Mouse (Mus musculus) MEL (cell line): Measurements from ENCODE around the gene Trpm4.

Experiments used
- CTCF ChIP-seq, 3 experiments: IDR thresholded peaks in 2 of 3; conservative IDR thresholded peaks in 1 of 3; 2 replicates each; pipeline ENCODE4 v1.5.1; 2011 to 2012; ENCODE audit warnings: low read length in 3 of 3, low read depth in 2 of 3, mild to moderate bottlenecking in 2 of 3, improper control_type of control experiment in 1 of 3, inconsistent platforms in 1 of 3, mixed read lengths in 1 of 3, moderate library complexity in 1 of 3; ENCODE audit not compliant: control insufficient read depth in 1 of 3, insufficient read depth in 1 of 3, poor library complexity in 1 of 3, severe bottlenecking in 1 of 3
- GATA1 ChIP-seq: IDR thresholded peaks from 2 replicates; pipeline ENCODE4 v1.6.1; 2011; ENCODE audit warnings: low read depth, low read length, improper control_type of control experiment
- JUND ChIP-seq: IDR thresholded peaks from 2 replicates; pipeline ENCODE4 v1.6.1; 2011; ENCODE audit warnings: low read depth, mild to moderate bottlenecking, improper control_type of control experiment, low read length
- NELFE ChIP-seq: IDR thresholded peaks from 2 replicates; pipeline ENCODE4 v1.6.1; 2011; ENCODE audit warnings: low read depth, low read length, improper control_type of control experiment
- POLR2AphosphoS2 ChIP-seq: IDR thresholded peaks from 2 replicates; pipeline ENCODE4 v1.6.1; 2011; ENCODE audit warnings: low read length, improper control_type of control experiment
- UBTF ChIP-seq: IDR thresholded peaks from 2 replicates; pipeline ENCODE4 v1.6.1; 2012; ENCODE audit warnings: low read depth, mild to moderate bottlenecking, inconsistent platforms, low read length, improper control_type of control experiment, moderate library complexity, borderline replicate concordance; ENCODE audit not compliant: insufficient read depth
- USF1 ChIP-seq: IDR thresholded peaks from 2 replicates; pipeline ENCODE4 v1.6.1; 2014; ENCODE audit warnings: low read depth, mild to moderate bottlenecking, inconsistent platforms, low read length, improper control_type of control experiment, moderate library complexity
- ZMIZ1 ChIP-seq: IDR thresholded peaks from 2 replicates; pipeline ENCODE4 v1.6.1; 2012; ENCODE audit warnings: low read depth, mild to moderate bottlenecking, inconsistent platforms, low read length, improper control_type of control experiment, moderate library complexity

DNA sequence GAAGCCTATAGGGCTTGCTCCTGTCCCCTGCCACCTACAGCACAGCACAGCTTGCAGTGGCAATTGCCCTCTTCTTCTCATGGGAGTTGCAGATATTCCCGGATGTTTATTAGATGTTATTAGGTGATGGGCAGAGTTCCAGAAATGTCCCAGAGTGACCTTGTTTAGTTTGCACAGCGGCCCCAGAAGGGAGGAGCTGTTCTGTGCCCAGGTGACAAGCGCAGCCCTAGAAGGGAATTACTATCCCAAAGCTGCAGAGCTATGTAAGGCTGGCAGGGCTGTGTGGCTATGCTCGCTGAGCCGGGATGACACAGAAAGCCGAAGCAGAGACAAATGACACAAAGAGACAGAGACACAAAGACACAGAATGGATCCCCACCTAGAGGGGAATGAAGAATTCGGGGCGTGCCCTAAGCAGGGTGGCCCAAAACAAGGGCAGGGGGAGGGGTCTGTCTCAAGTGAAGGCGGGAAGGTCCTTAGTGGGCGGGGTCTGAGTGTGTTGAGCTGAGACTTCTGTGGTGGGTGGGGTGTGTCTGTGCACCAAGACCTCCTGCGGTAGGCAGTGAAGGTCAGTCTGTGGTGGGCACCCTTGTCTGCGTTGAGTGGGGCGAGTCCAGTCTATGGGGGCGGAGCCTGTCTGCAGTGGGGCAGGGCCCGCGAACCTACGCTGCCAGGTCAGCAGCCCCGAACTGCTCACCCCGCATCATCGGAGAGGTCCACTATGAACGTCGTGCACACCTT is 725 bp downstream of the Trpm4 start:
- TF ChIP-seq UBTF (no peak), USF1 (no peak), GATA1 (no peak), JUND (no peak), CTCF (IDR thresholded peaks at IDR 0.05 in 2 of 3, conservative IDR thresholded peaks at IDR 0.05 in 1 of 3; ENCODE audit: control insufficient read depth in 1 of 3, insufficient read depth in 1 of 3, low read depth in 2 of 3, low read length in 3 of 3, poor library complexity in 1 of 3, severe bottlenecking in 1 of 3) (no peak), POLR2AphosphoS2 (no peak), ZMIZ1 (no peak), NELFE (no peak; the same call in 1 of the 2 replicates)
